Mouse (Mus musculus) small intestine, adult 10 weeks (tissue): Measurements from ENCODE around the gene Gm13285. TPM values are rescaled to one million over a fixed set of nuclear protein-coding genes. Genes with fewer than 3 reads are reported as not detected.

Experiments
- polyA plus RNA-seq: library from polyadenylated mRNA; stranded (reverse); fragments of 350-450 nt; fragmentation: Illumina TruSeq; extraction: RNeasy Lipid Tissue Mini Kit (QIAGEN cat#74804); gene quantifications from one replicate; pipeline ENCODE4 v1.2.3, GENCODE M21; 2014; ENCODE audit warnings: low replicate concordance

The Gm13285 gene
- not detected for polyA plus RNA-seq

DNA sequence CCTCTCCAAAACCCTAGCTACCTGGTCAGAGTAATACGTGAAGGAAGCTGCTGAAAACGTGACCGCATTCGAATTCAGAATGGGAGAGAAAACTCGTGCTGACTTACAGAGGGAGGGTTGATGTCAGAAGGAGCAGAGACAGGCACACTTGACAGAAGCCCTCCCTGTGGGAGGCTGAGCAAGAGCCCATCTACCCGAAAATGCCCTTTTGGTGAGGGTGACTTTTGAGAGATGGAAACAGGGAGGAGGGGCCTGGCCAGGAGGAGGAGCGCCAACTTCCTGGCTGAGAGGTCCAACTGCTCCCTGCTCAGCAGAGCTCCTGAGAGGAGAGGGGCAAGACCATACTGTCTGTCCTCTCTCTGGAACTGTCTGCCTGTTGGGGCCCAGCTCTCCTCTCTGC is at the start of gene Gm13285:
Gene Gm13285, plus strand, starts transcription at position 301 of the 400 bp plus-strand sequence.

DNA sequence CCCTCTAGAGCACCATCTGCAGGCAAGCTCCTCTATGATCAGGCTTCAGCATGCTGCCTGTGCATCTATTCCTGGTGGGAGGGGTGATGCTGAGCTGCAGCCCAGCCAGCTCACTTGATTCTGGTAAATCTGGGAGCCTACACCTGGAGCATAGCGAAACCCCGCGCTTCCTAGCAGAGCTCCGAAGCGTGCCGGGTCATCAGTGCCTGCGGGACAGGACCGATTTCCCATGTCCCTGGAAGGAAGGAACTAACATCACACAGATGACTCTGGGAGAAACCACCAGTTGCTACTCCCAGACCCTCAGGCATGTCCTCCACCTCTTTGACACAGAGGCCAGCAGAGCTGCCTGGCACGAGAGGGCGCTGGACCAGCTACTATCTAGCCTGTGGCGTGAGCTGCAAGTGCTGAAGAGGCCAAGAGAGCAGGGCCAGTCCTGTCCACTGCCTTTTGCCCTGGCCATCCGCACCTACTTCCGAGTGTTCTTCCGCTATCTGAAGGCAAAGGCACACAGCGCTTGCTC is 44.6 kb upstream of the Gm13285 start, which contains the start of gene Gm13271:
Gene Gm13271, plus strand, starts transcription at position 51 of the 523 bp plus-strand sequence.

DNA sequence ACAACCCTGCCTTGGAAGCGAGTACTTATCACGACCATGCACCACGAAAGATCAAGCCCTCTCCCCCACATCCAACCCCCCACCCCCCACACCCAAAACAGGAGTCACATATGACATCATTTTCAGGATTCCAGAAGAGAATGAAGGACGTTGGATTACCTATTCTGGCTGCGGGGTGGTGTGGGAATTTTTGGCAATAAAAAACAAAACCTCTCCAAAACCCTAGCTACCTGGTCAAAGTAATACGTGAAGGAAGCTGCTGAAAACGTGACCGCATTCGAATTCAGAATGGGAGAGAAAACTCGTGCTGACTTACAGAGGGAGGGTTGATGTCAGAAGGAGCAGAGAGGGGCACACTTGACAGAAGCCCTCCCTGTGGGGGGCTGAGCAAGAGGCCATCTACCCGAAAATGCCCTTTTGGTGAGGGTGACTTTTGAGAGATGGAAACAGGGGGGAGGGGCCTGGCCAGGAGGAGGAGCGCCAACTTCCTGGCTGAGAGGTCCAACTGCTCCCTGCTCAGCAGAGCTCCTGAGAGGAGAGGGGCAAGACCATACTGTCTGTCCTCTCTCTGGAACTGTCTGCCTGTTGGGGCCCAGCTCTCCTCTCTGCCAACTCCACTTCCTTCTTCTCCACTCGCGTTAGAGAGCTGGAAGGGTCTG is 39.7 kb upstream of the Gm13285 start, which contains the start of gene Gm13283:
Gene Gm13283, plus strand, starts transcription at position 510 of the 659 bp plus-strand sequence.

DNA sequence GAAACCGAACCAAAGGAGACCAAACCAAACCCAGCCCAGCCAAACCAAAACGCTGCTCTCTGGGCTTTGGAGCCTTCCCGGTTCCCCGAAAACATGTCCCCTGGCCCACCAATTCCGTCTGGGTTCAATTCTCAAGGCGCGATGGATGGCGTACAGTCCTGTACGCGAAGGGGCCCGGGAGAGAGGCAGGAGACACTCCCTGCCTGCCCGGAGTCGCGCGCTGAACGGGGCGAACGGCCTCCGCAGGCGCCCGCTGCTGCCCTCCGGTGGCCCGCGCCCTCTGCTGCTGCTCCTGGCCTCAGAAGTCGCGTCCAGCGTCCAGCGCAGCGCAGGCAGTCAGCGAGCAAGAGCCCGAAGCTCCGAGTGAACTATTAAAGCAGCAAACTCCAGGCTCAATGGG is 25.9 kb upstream of the Gm13285 start, which contains the start of gene Gm13290:
Gene Gm13290, plus strand, starts transcription at position 301 of the 400 bp plus-strand sequence.

DNA sequence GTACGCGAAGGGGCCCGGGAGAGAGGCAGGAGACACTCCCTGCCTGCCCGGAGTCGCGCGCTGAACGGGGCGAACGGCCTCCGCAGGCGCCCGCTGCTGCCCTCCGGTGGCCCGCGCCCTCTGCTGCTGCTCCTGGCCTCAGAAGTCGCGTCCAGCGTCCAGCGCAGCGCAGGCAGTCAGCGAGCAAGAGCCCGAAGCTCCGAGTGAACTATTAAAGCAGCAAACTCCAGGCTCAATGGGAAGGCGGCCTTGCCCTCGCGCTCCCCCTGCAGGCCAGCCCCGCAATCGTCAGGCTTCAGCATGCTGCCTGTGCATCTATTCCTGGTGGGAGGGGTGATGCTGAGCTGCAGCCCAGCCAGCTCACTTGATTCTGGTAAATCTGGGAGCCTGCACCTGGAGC is 22.8 kb upstream of the Gm13285 start, which contains the start of gene Gm13289:
Gene Gm13289, plus strand, starts transcription at position 301 of the 400 bp plus-strand sequence.

DNA sequence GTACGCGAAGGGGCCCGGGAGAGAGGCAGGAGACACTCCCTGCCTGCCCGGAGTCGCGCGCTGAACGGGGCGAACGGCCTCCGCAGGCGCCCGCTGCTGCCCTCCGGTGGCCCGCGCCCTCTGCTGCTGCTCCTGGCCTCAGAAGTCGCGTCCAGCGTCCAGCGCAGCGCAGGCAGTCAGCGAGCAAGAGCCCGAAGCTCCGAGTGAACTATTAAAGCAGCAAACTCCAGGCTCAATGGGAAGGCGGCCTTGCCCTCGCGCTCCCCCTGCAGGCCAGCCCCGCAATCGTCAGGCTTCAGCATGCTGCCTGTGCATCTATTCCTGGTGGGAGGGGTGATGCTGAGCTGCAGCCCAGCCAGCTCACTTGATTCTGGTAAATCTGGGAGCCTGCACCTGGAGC is 19.9 kb upstream of the Gm13285 start, which contains the start of gene Gm13272:
Gene Gm13272, plus strand, starts transcription at position 301 of the 400 bp plus-strand sequence.

DNA sequence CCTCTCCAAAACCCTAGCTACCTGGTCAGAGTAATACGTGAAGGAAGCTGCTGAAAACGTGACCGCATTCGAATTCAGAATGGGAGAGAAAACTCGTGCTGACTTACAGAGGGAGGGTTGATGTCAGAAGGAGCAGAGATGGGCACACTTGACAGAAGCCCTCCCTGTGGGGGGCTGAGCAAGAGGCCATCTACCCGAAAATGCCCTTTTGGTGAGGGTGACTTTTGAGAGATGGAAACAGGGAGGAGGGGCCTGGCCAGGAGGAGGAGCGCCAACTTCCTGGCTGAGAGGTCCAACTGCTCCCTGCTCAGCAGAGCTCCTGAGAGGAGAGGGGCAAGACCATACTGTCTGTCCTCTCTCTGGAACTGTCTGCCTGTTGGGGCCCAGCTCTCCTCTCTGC is 17.6 kb upstream of the Gm13285 start, which contains the start of gene Ifnz:
Gene Ifnz, plus strand, starts transcription at position 301 of the 400 bp plus-strand sequence.

DNA sequence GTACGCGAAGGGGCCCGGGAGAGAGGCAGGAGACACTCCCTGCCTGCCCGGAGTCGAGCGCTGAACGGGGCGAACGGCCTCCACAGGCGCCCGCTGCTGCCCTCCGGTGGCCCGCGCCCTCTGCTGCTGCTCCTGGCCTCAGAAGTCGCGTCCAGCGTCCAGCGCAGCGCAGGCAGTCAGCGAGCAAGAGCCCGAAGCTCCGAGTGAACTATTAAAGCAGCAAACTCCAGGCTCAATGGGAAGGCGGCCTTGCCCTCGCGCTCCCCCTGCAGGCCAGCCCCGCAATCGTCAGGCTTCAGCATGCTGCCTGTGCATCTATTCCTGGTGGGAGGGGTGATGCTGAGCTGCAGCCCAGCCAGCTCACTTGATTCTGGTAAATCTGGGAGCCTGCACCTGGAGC is 14.1 kb upstream of the Gm13285 start, which contains the start of gene Gm13276:
Gene Gm13276, plus strand, starts transcription at position 301 of the 400 bp plus-strand sequence.

DNA sequence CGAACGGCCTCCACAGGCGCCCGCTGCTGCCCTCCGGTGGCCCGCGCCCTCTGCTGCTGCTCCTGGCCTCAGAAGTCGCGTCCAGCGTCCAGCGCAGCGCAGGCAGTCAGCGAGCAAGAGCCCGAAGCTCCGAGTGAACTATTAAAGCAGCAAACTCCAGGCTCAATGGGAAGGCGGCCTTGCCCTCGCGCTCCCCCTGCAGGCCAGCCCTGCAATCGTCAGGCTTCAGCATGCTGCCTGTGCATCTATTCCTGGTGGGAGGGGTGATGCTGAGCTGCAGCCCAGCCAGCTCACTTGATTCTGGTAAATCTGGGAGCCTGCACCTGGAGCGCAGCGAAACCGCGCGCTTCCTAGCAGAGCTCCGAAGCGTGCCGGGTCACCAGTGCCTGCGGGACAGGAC is 11.1 kb upstream of the Gm13285 start, which contains the start of gene Gm13277:
Gene Gm13277, plus strand, starts transcription at position 231 of the 400 bp plus-strand sequence.

DNA sequence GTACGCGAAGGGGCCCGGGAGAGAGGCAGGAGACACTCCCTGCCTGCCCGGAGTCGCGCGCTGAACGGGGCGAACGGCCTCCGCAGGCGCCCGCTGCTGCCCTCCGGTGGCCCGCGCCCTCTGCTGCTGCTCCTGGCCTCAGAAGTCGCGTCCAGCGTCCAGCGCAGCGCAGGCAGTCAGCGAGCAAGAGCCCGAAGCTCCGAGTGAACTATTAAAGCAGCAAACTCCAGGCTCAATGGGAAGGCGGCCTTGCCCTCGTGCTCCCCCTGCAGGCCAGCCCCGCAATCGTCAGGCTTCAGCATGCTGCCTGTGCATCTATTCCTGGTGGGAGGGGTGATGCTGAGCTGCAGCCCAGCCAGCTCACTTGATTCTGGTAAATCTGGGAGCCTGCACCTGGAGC is 8.2 kb upstream of the Gm13285 start, which contains the start of gene Gm13278:
Gene Gm13278, plus strand, starts transcription at position 301 of the 400 bp plus-strand sequence.

DNA sequence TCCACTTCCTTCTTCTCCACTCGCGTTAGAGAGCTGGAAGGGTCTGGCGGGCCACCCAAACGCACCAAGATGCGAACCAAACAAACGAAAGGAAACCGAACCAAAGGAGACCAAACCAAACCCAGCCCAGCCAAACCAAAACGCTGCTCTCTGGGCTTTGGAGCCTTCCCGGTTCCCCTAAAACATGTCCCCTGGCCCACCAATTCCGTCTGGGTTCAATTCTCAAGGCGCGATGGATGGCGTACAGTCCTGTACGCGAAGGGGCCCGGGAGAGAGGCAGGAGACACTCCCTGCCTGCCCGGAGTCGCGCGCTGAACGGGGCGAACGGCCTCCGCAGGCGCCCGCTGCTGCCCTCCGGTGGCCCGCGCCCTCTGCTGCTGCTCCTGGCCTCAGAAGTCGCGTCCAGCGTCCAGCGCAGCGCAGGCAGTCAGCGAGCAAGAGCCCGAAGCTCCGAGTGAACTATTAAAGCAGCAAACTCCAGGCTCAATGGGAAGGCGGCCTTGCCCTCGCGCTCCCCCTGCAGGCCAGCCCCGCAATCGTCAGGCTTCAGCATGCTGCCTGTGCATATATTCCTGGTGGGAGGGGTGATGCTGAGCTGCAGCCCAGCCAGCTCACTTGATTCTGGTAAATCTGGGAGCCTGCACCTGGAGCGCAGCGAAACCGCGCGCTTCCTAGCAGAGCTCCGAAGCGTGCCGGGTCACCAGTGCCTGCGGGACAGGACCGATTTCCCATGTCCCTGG is 5.4 kb upstream of the Gm13285 start, which contains the start of gene Gm13275:
Gene Gm13275, plus strand, starts transcription at position 552 of the 740 bp plus-strand sequence.

DNA sequence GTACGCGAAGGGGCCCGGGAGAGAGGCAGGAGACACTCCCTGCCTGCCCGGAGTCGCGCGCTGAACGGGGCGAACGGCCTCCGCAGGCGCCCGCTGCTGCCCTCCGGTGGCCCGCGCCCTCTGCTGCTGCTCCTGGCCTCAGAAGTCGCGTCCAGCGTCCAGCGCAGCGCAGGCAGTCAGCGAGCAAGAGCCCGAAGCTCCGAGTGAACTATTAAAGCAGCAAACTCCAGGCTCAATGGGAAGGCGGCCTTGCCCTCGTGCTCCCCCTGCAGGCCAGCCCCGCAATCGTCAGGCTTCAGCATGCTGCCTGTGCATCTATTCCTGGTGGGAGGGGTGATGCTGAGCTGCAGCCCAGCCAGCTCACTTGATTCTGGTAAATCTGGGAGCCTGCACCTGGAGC is 2.4 kb upstream of the Gm13285 start, which contains the start of gene Gm13279:
Gene Gm13279, plus strand, starts transcription at position 301 of the 400 bp plus-strand sequence.

DNA sequence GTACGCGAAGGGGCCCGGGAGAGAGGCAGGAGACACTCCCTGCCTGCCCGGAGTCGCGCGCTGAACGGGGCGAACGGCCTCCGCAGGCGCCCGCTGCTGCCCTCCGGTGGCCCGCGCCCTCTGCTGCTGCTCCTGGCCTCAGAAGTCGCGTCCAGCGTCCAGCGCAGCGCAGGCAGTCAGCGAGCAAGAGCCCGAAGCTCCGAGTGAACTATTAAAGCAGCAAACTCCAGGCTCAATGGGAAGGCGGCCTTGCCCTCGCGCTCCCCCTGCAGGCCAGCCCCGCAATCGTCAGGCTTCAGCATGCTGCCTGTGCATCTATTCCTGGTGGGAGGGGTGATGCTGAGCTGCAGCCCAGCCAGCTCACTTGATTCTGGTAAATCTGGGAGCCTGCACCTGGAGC is 3.5 kb downstream of the Gm13285 start, which contains the start of gene Gm13287:
Gene Gm13287, plus strand, starts transcription at position 301 of the 400 bp plus-strand sequence.

DNA sequence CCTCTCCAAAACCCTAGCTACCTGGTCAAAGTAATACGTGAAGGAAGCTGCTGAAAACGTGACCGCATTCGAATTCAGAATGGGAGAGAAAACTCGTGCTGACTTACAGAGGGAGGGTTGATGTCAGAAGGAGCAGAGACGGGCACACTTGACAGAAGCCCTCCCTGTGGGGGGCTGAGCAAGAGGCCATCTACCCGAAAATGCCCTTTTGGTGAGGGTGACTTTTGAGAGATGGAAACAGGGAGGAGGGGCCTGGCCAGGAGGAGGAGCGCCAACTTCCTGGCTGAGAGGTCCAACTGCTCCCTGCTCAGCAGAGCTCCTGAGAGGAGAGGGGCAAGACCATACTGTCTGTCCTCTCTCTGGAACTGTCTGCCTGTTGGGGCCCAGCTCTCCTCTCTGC is 5.8 kb downstream of the Gm13285 start, which contains the start of gene Gm13288:
Gene Gm13288, plus strand, starts transcription at position 301 of the 400 bp plus-strand sequence.

DNA sequence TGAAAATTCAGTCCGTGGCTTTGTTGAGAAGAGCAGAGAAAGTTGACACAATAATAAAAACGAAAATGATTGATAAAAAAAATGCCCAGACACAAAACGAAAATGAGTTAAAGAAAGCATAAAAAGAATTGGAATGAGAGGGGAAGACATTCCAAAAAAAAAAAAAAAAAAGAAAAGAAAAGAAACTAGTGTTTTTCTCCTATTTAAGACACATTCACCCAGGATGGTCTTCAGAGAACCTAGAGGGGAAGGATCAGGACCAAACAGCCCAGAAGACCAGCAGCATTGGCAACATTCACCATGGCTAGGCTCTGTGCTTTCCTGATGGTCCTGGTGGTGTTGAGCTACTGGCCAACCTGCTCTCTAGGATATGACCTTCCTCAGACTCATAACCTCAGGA is 16.5 kb downstream of the Gm13285 start, which contains the start of gene Ifna7:
Gene Ifna7, plus strand, starts transcription at position 301 of the 400 bp plus-strand sequence.

DNA sequence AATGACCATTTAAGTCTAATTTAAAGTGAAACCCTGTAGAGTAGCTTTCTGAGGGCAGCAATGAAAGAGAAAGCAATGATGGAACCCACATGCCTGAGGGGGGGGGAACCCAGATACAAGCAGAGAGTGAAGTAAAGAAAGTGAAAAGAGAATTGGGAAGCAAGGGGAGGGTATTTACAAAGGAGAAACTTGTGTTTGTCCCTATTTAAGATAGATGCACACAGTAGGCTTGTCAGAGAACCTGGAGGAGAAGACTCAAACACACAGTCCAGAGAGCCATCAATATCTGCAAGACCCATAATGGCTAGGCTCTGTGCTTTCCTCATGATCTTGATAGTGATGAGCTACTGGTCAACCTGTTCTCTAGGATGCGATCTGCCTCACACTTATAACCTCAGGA is 20.2 kb downstream of the Gm13285 start, which contains the start of gene Ifna11:
Gene Ifna11, plus strand, starts transcription at position 301 of the 400 bp plus-strand sequence.

DNA sequence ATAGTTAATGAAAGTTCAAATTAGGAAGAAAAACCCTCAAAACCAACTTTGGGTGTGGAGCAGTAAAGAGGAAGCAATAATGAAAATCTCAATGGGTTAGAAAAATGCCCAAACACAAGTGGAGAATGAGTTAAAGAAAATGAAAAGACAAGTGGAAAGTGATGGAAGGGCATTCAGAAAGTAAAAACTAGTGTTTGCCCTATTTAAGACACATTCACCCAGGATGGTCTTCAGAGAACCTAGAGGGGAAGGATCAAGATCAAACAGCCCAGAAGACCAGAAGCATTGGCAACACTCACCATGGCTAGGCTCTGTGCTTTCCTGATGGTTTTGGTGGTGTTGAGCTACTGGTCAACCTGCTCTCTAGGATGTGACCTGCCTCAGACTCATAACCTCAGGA is 27.7 kb downstream of the Gm13285 start, which contains the start of gene Ifna6:
Gene Ifna6, plus strand, starts transcription at position 301 of the 400 bp plus-strand sequence.

DNA sequence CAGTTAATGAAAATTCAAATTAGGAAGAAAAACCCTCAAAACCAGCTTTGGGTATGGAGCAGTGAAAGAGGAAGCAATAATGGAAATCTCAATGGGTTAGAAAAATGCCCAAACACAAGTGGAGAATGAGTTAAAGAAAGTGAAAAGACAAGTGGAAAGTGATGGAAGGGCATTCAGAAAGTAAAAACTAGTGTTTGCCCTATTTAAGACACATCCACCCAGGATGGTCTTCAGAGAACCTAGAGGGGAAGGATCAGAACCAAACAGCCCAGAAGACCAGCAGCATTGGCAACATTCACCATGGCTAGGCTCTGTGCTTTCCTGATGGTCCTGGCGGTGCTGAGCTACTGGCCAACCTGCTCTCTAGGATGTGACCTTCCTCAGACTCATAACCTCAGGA is 35.8 kb downstream of the Gm13285 start, which contains the start of gene Ifna5:
Gene Ifna5, plus strand, starts transcription at position 301 of the 400 bp plus-strand sequence.

DNA sequence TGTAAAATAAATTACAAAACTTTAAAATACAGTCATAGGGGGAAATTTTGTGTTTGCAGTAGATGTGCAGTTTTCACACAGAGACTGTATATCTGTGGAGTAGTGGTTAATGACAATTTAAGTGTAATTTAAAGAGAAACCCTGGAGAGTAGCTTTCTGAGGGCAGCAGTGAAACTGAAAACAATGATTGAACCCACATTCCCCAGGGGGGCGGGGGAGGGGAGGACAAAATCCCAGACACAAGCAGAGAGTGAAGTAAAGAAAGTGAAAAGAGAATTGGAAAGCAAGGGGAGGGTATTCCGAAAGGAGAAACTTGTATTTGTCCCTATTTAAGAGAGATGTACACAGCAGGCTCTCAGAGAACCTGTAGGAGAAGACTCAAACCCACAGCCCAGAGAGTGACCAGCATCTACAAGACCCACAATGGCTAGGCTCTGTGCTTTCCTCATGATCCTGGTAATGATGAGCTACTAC is 42.0 kb downstream of the Gm13285 start, which contains the start of gene Ifna4:
Gene Ifna4, plus strand, starts transcription at position 424 of the 474 bp plus-strand sequence.

DNA sequence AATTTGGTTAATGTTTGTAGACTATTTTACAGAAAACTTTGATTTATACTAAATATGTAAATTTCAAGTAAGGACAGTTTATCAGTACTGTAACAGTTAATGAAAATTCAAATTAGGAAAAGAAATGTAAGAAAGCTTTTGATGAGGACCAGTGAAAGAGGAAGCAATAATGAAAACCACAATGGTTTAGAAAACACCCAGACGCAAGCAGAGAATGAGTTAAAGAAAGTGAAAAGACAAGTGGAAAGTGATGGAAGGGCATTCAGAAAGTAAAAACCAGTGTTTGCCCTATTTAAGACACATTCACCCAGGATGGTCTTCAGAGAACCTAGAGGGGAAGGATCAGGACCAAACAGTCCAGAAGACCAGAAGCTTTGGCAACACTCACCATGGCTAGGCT is 50.2 kb downstream of the Gm13285 start, which contains the start of gene Ifna1:
Gene Ifna1, plus strand, starts transcription at position 390 of the 400 bp plus-strand sequence.

